In genomic region chr9:44243621-44244020, GRCm38 (mm10) we compare ENCODE assay signal across 20 mouse cellular contexts. TPM values are rescaled to one million over a fixed set of nuclear protein-coding genes. Genes with fewer than 3 reads are reported as not detected.
"Had no signal": no experiment of that assay in that cellular context is flagged by ENCODE, and none has a peak within 500 bp of the region (broad histone marks: within the 10 kb centered on the region; RNA-seq: fewer than 3 reads in every experiment).

No protein-coding gene starts in this region.

- H3K27me3 ChIP-seq: intestine, embryonic 15.5 days; limb, embryonic 15.5 days; midbrain, embryonic 12.5 days; midbrain, embryonic 15.5 days; neural tube, embryonic 13.5 days had no signal

- H3K9ac ChIP-seq: intestine, embryonic 15.5 days; limb, embryonic 12.5 days; limb, embryonic 15.5 days; liver, embryonic 14.5 days; liver, postnatal 0 days; lung, embryonic 14.5 days; midbrain, embryonic 12.5 days; midbrain, embryonic 15.5 days; neural tube, embryonic 13.5 days had no signal

- H3K4me3 ChIP-seq: intestine, embryonic 15.5 days; limb, embryonic 12.5 days; limb, embryonic 15.5 days; midbrain, embryonic 12.5 days; midbrain, embryonic 15.5 days; neural tube, embryonic 13.5 days had no signal

- H3K4me2 ChIP-seq: intestine, embryonic 15.5 days; limb, embryonic 12.5 days; limb, embryonic 15.5 days; liver, embryonic 11.5 days; lung, embryonic 14.5 days; midbrain, embryonic 12.5 days; midbrain, embryonic 15.5 days; neural tube, embryonic 13.5 days had no signal

- DNase-seq: left cerebral cortex, postnatal 4 days; liver, postnatal 0 days; lung, embryonic 14.5 days; retina, postnatal 1 day; right cerebral cortex, postnatal 25 days; spleen, adult 18-20 months; thymus, postnatal 25 days had no signal

- ATAC-seq: hindbrain, embryonic 16.5 days; intestine, embryonic 15.5 days; liver, postnatal 0 days; lung, postnatal 0 days; midbrain, embryonic 15.5 days had no signal

- H3K9me3 ChIP-seq: intestine, embryonic 15.5 days; limb, embryonic 12.5 days; limb, embryonic 15.5 days; midbrain, embryonic 12.5 days; midbrain, embryonic 15.5 days; neural tube, embryonic 13.5 days had no signal

- H3K27ac ChIP-seq: intestine, embryonic 15.5 days; kidney, postnatal 0 days; limb, embryonic 12.5 days; limb, embryonic 15.5 days; liver, embryonic 14.5 days; macrophage; midbrain, embryonic 12.5 days; midbrain, embryonic 15.5 days; neural tube, embryonic 13.5 days had no signal

- H3K4me1 ChIP-seq: intestine, embryonic 15.5 days; midbrain, embryonic 12.5 days; midbrain, embryonic 15.5 days; neural tube, embryonic 13.5 days had no signal

- H3K36me3 ChIP-seq: intestine, embryonic 15.5 days; limb, embryonic 12.5 days; limb, embryonic 15.5 days; midbrain, embryonic 12.5 days; midbrain, embryonic 15.5 days; neural tube, embryonic 13.5 days had no signal

RNA-seq across cellular contexts. Expression of gene Ccdc153, which starts 3.1 kb away (rescaled TPM):
- polyA plus RNA-seq: hindbrain, embryonic 16.5 days; intestine, embryonic 15.5 days; kidney, postnatal 0 days; limb, embryonic 12.5 days; limb, embryonic 15.5 days; liver, embryonic 11.5 days; liver, embryonic 14.5 days; liver, postnatal 0 days; lung, embryonic 14.5 days; macrophage; midbrain, embryonic 12.5 days; midbrain, embryonic 15.5 days; neural tube, embryonic 13.5 days had no signal

RNA-seq across cellular contexts. Expression of gene Pdzd3, which starts 7.7 kb away (rescaled TPM):
- polyA plus RNA-seq: limb, embryonic 12.5 days; liver, embryonic 11.5 days; liver, postnatal 0 days; macrophage; testis, adult 2 months had no signal

RNA-seq across cellular contexts. Expression of gene Abcg4, which starts 44.8 kb away (rescaled TPM):
- polyA plus RNA-seq: macrophage had no signal
